Mouse (Mus musculus): ENCODE measurements around the gene Alox15. TPM values are rescaled to one million over a fixed set of nuclear protein-coding genes. Genes with fewer than 3 reads are reported as not detected.
A peak's percentile ranks its signal among the peaks of the same experiment; 100 is the strongest.

Gene Alox15
- total RNA-seq, 1 experiment: 1.7 TPM

DNA sequence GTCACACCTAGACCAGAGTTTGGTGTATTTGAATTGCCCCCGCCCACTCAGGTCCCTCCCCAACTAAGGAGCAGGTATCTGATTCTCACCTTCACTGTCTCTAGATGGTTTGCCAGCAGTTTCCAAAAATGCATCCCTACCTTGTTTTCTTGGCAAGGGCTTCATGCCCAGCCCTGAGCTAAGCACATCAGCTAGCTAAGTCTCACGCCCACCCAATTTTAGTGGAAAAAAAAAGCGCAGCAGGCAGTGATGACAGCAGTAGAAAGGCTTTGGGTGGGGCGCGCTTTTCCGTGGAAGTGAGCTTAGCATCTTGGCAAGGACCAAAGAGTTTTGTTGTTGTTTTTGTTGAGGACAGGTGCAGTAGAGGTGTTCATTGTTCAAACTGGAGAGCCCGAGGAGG is 29.3 kb downstream of the Alox15 start, which contains the start of gene Alox12e:
Gene Alox12e (minus strand): TSS at position 101 of the 400 bp plus-strand sequence.
- Histone ChIP-seq H3K27ac (ENCODE audit: insufficient read depth, low read depth, low read length, poor library complexity, severe bottlenecking) (no peak within 1 kb of the TSS), H3K36me3 (ENCODE audit: control insufficient read depth, insufficient read depth, low read length, poor library complexity, severe bottlenecking) (no peaks in the 10 kb centered on the region), H3K9ac (ENCODE audit: insufficient read depth, low read depth, low read length, poor library complexity, severe bottlenecking) (peak within 1 kb of the TSS; percentile 5; the same call in 1 of the 2 replicates), H3K4me1 (ENCODE audit: control insufficient read depth in 2 of 2, insufficient read depth in 2 of 2, low read length in 2 of 2, poor library complexity in 1 of 2) (no peaks in the 10 kb centered on the region), H3K9me3 (ENCODE audit: control insufficient read depth, insufficient read depth, low read depth, low read length) (no peaks in the 10 kb centered on the region), H3K4me3 (ENCODE audit: insufficient read depth in 1 of 2, low read depth in 1 of 2, low read length in 2 of 2, poor library complexity in 1 of 2, severe bottlenecking in 1 of 2) (peak within 1 kb of the TSS; percentile 56 to 80)
- in situ Hi-C loops (cut with MboI; ENCODE audit: low sequenced_read_pairs in 2 of 2, unreplicated experiment in 2 of 2): no loop called here
- TF ChIP-seq ZNF384 (IDR thresholded peaks at IDR 0.05; ENCODE audit: low read depth, low read length) (no peak), HCFC1 (IDR thresholded peaks at IDR 0.05; ENCODE audit: borderline replicate concordance, insufficient read depth, low read length) (no peak), MAFK (IDR thresholded peaks at IDR 0.05; ENCODE audit: insufficient read depth, low read depth, low read length) (no peak), CHD2 (IDR thresholded peaks at IDR 0.05; ENCODE audit: low read depth, low read length) (no peak), ZC3H11A (IDR thresholded peaks at IDR 0.05; ENCODE audit: borderline replicate concordance, low read depth, low read length) (no peak)
- no peak for DNase-seq (ENCODE audit: low read depth, low spot score)

DNA sequence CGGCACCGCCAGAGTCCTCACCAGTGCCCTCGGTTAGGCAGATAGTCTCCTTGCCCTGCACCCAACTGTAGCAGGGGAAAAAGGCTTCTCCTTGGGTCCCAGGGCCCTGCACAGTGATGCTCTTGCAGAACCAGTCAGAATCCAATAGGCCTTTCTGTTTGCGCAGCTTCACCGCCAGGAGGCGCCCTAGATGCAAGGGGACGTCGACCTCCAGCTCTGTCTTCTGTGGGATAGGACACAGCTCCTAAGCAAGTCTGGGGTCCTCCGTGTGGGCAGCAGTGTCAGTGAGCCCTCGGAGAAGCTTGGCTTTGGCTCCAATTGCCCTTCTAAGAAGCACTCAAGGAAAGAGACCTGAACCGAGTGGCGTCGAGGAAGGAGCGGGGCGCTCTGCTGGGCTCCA is 30.2 kb downstream of the Alox15 start:
- peak overlapping the region; percentile 56 to 80 for H3K4me3 ChIP-seq (ENCODE audit: insufficient read depth in 1 of 2, low read depth in 1 of 2, low read length in 2 of 2, poor library complexity in 1 of 2, severe bottlenecking in 1 of 2)

DNA sequence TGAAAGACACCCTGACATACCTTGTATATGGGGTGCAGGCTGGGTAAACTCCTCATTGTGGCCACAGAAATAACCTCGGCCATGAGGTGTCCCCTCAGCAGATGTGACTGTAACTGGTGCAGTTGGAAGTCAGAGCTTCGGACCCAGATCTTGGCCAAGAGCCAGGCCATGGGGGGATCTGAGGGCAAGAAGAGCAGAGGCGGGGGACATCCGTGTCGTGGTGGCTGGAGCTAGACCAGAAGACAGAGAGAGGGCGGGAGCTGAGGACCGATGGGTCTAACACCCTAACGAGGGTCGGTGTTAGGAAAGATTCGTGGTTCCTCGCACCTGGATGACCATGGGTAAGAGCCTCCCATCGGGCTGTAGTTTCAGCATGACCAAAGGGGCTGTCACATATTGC is 32.2 kb downstream of the Alox15 start:
- Histone ChIP-seq H3K4me1 (ENCODE audit: control insufficient read depth in 2 of 2, insufficient read depth in 2 of 2, low read length in 2 of 2, poor library complexity in 1 of 2) (no peaks in the 10 kb centered on the region; a peak in 1 of 4 replicates), H3K9me3 (ENCODE audit: control insufficient read depth, insufficient read depth, low read depth, low read length) (no peaks in the 10 kb centered on the region), H3K4me3 (ENCODE audit: insufficient read depth in 1 of 2, low read depth in 1 of 2, low read length in 2 of 2, poor library complexity in 1 of 2, severe bottlenecking in 1 of 2) (no peak overlapping the region), H3K27ac (ENCODE audit: insufficient read depth, low read depth, low read length, poor library complexity, severe bottlenecking) (no peak overlapping the region), H3K36me3 (ENCODE audit: control insufficient read depth, insufficient read depth, low read length, poor library complexity, severe bottlenecking) (no peaks in the 10 kb centered on the region), H3K9ac (ENCODE audit: insufficient read depth, low read depth, low read length, poor library complexity, severe bottlenecking) (no peak overlapping the region)
- in situ Hi-C loops (cut with MboI; ENCODE audit: low sequenced_read_pairs in 2 of 2, unreplicated experiment in 2 of 2): no loop called here
- no peak for TF ChIP-seq ZC3H11A (IDR thresholded peaks at IDR 0.05; ENCODE audit: borderline replicate concordance, low read depth, low read length)
- TF ChIP-seq CHD2 (IDR thresholded peaks at IDR 0.05; ENCODE audit: low read depth, low read length): no peak
- no peak for TF ChIP-seq ZNF384 (IDR thresholded peaks at IDR 0.05; ENCODE audit: low read depth, low read length)
- no peak for TF ChIP-seq HCFC1 (IDR thresholded peaks at IDR 0.05; ENCODE audit: borderline replicate concordance, insufficient read depth, low read length)
- TF ChIP-seq MAFK (IDR thresholded peaks at IDR 0.05; ENCODE audit: insufficient read depth, low read depth, low read length): no peak
- DNase-seq (ENCODE audit: low read depth, low spot score): no peak

More for the DNA sequence above, 30.2 kb downstream of the Alox15 start:
- peak; percentile 69 for DNase-seq (ENCODE audit: low read depth, low spot score)
- in situ Hi-C loops (cut with MboI; ENCODE audit: low sequenced_read_pairs in 2 of 2, unreplicated experiment in 2 of 2): no loop called here
- no peaks in the 10 kb centered on the region for H3K9me3 ChIP-seq (ENCODE audit: control insufficient read depth, insufficient read depth, low read depth, low read length)
- no peak overlapping the region; the same call in 1 of the 2 replicates for H3K9ac ChIP-seq (ENCODE audit: insufficient read depth, low read depth, low read length, poor library complexity, severe bottlenecking)
- TF ChIP-seq HCFC1 (IDR thresholded peaks at IDR 0.05; ENCODE audit: borderline replicate concordance, insufficient read depth, low read length) (no peak), ZC3H11A (IDR thresholded peaks at IDR 0.05; ENCODE audit: borderline replicate concordance, low read depth, low read length) (0 out of 2 replicates have a peak, but pooled peaks have one; percentile 19), ZNF384 (IDR thresholded peaks at IDR 0.05; ENCODE audit: low read depth, low read length) (no peak), MAFK (IDR thresholded peaks at IDR 0.05; ENCODE audit: insufficient read depth, low read depth, low read length) (no peak)
- no peaks in the 10 kb centered on the region for H3K4me1 ChIP-seq (ENCODE audit: control insufficient read depth in 2 of 2, insufficient read depth in 2 of 2, low read length in 2 of 2, poor library complexity in 1 of 2)
- no peak overlapping the region for H3K27ac ChIP-seq (ENCODE audit: insufficient read depth, low read depth, low read length, poor library complexity, severe bottlenecking)
- H3K36me3 ChIP-seq (ENCODE audit: control insufficient read depth, insufficient read depth, low read length, poor library complexity, severe bottlenecking): no peaks in the 10 kb centered on the region

DNA sequence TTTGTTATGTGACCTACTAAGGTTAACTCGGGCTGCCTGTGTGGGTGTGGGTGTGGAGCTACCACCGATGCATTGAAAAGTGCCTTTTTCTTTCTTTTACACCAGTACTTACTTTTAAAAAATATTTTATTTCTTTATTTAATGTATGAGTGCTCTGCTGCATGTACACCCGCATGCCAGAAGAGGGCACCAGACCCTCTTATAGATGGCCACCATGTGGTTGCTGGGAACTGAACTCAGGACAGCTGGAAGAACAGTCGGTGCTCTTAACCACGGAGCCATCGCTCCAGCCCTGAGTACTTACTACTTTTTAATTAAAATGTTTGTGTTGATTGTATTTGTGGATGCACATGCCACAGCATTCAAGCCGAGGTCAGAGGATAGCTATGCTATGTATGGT is 38.0 kb downstream of the Alox15 start:
- no peak overlapping the region for H3K27ac ChIP-seq (ENCODE audit: insufficient read depth, low read depth, low read length, poor library complexity, severe bottlenecking)
- in situ Hi-C loops (cut with MboI; ENCODE audit: low sequenced_read_pairs in 2 of 2, unreplicated experiment in 2 of 2): no loop called here
- H3K36me3 ChIP-seq (ENCODE audit: control insufficient read depth, insufficient read depth, low read length, poor library complexity, severe bottlenecking): no peaks in the 10 kb centered on the region
- no peak overlapping the region for H3K9ac ChIP-seq (ENCODE audit: insufficient read depth, low read depth, low read length, poor library complexity, severe bottlenecking)
- H3K4me1 ChIP-seq (ENCODE audit: control insufficient read depth in 2 of 2, insufficient read depth in 2 of 2, low read length in 2 of 2, poor library complexity in 1 of 2): no peaks in the 10 kb centered on the region; a peak in 1 of 4 replicates
- H3K4me3 ChIP-seq (ENCODE audit: insufficient read depth in 1 of 2, low read depth in 1 of 2, low read length in 2 of 2, poor library complexity in 1 of 2, severe bottlenecking in 1 of 2): no peak overlapping the region
- H3K9me3 ChIP-seq (ENCODE audit: control insufficient read depth, insufficient read depth, low read depth, low read length): no peaks in the 10 kb centered on the region
- TF ChIP-seq HCFC1 (IDR thresholded peaks at IDR 0.05; ENCODE audit: borderline replicate concordance, insufficient read depth, low read length) (no peak), CHD2 (IDR thresholded peaks at IDR 0.05; ENCODE audit: low read depth, low read length) (no peak), MAFK (IDR thresholded peaks at IDR 0.05; ENCODE audit: insufficient read depth, low read depth, low read length) (no peak), ZNF384 (IDR thresholded peaks at IDR 0.05; ENCODE audit: low read depth, low read length) (no peak), ZC3H11A (IDR thresholded peaks at IDR 0.05; ENCODE audit: borderline replicate concordance, low read depth, low read length) (no peak)
- DNase-seq (ENCODE audit: low read depth, low spot score): peak; percentile 16

DNA sequence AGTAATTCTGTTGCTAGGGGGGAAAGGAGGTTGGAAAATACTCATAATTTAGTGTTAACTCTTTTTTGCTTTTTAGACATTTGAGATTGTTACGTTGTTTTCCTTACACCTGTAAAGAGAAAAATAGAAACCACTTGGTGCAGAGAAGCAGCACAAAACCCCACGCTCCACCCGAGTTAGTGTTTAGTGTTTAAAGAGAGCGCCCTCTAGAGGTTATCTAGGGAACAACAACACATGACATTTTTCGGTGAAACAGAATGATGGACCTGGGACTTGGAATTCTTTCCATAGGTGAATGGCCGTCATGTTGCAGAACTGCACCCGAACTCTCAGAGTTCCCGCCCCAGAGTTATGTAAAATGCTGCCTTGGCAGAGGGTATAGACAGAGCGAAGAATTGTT is 42.5 kb downstream of the Alox15 start:
- no peak for TF ChIP-seq HCFC1 (IDR thresholded peaks at IDR 0.05; ENCODE audit: borderline replicate concordance, insufficient read depth, low read length)
- no peak for TF ChIP-seq MAFK (IDR thresholded peaks at IDR 0.05; ENCODE audit: insufficient read depth, low read depth, low read length)
- no peak for TF ChIP-seq CHD2 (IDR thresholded peaks at IDR 0.05; ENCODE audit: low read depth, low read length)
- TF ChIP-seq ZNF384 (IDR thresholded peaks at IDR 0.05; ENCODE audit: low read depth, low read length): no peak
- no peak for TF ChIP-seq ZC3H11A (IDR thresholded peaks at IDR 0.05; ENCODE audit: borderline replicate concordance, low read depth, low read length)
- H3K4me1 ChIP-seq (ENCODE audit: control insufficient read depth in 2 of 2, insufficient read depth in 2 of 2, low read length in 2 of 2, poor library complexity in 1 of 2): no peaks in the 10 kb centered on the region
- in situ Hi-C loops (cut with MboI; ENCODE audit: low sequenced_read_pairs in 2 of 2, unreplicated experiment in 2 of 2): no loop called here
- H3K9ac ChIP-seq (ENCODE audit: insufficient read depth, low read depth, low read length, poor library complexity, severe bottlenecking): no peak overlapping the region
- no peaks in the 10 kb centered on the region for H3K36me3 ChIP-seq (ENCODE audit: control insufficient read depth, insufficient read depth, low read length, poor library complexity, severe bottlenecking)
- peak; percentile 54 for DNase-seq (ENCODE audit: low read depth, low spot score)
- no peaks in the 10 kb centered on the region for H3K9me3 ChIP-seq (ENCODE audit: control insufficient read depth, insufficient read depth, low read depth, low read length)
- no peak overlapping the region for H3K4me3 ChIP-seq (ENCODE audit: insufficient read depth in 1 of 2, low read depth in 1 of 2, low read length in 2 of 2, poor library complexity in 1 of 2, severe bottlenecking in 1 of 2)
- no peak overlapping the region for H3K27ac ChIP-seq (ENCODE audit: insufficient read depth, low read depth, low read length, poor library complexity, severe bottlenecking)

Data from ES-E14 (cell line).